Mouse (Mus musculus): Measurements from ENCODE around the gene Pik3r1. TPM values are rescaled to one million over a fixed set of nuclear protein-coding genes. Genes with fewer than 3 reads are reported as not detected.

The Pik3r1 gene
- polyA plus RNA-seq, 1 experiment: 4.2 TPM

GRCm38 (mm10) chr13:101741530-101742309, 26.3 kb downstream of the Pik3r1 start:
- Histone ChIP-seq H3K4me1 (peaks cover 94% of the 10 kb centered on the region), H3K27me3 (replicated peaks) (no peaks in the 10 kb centered on the region), H3K36me3 (replicated peaks; ENCODE audit: low read length) (peaks cover 50% of the 10 kb centered on the region), H3K9me3 (no peaks in the 10 kb centered on the region), H3K4me3 (replicated peaks) (no peak overlapping the region)
- TF ChIP-seq FLI1 (IDR thresholded peaks at IDR 0.05; ENCODE audit: low read length): no peak
- TF ChIP-seq GATA1 (IDR thresholded peaks at IDR 0.05; ENCODE audit: borderline replicate concordance, low read length): no peak

DNA sequence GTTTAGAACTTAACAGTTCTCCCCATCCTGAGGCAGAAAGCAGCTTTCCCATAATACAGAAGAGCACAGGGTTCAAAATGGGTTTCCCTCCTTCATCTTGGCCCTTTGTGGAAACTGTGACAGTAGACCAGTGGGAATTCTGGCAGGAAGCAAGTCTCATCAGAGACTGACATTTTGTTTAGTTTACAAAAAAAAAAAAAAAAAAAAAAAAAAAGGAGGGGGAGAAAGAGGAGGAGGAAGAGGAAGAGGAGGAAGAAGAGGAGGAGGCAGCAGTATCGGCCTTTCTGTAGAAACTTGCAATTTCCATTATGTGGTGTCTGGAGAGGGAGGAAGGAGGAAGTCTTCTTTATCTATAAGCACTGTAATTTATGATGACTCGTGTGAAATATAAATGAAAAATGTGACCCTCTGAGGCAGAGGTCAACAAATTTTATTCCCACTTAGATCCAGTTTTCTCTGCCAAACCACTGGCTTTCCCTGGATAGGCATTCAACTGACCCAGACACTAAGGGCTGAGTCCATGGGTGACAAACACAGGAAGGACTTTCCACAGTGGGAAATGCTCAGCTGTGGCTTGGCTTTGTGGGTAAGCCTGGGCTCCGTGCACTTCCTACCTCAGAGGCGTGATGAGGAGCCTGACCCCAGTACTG, 28.2 kb downstream of the Pik3r1 start:
- Histone ChIP-seq H3K36me3 (replicated peaks; ENCODE audit: low read length) (peaks cover 34% of the 10 kb centered on the region), H3K4me1 (peaks cover 97% of the 10 kb centered on the region), H3K27me3 (replicated peaks) (no peaks in the 10 kb centered on the region)

DNA sequence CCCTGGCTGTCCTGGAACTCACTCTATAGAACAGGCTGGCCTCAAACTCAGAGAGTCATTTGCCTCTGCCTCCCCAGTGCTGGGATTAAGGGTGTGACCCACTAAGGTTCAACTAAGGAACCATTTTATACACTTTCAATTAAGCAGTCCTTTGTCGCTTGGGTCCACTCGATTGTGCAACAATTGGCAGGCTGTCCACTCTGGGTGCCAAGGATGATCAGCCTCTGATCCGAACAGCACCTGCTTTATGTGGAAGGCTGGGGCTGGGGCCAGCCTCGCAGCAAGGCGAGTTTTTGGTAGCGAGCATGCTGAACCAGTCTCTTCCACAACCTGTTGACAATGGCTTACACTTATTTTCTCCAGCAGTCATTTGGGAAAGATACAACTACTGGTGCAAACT, 29.2 kb downstream of the Pik3r1 start:
- Histone ChIP-seq H3K4me3 (replicated peaks) (no peak overlapping the region), H3K27me3 (replicated peaks) (no peaks in the 10 kb centered on the region), H3K9me3 (no peaks in the 10 kb centered on the region), H3K36me3 (replicated peaks; ENCODE audit: low read length) (peaks cover 23% of the 10 kb centered on the region), H3K4me1 (peaks cover 97% of the 10 kb centered on the region)
- TF ChIP-seq FLI1 (IDR thresholded peaks at IDR 0.05; ENCODE audit: low read length) (no peak), GATA1 (IDR thresholded peaks at IDR 0.05; ENCODE audit: borderline replicate concordance, low read length) (no peak)

More for the DNA sequence above, 28.2 kb downstream of the Pik3r1 start:
- H3K9me3 ChIP-seq: no peaks in the 10 kb centered on the region
- H3K4me3 ChIP-seq (replicated peaks): peak overlapping the region; percentile 53
- TF ChIP-seq FLI1 (IDR thresholded peaks at IDR 0.05; ENCODE audit: low read length) (no peak), GATA1 (IDR thresholded peaks at IDR 0.05; ENCODE audit: borderline replicate concordance, low read length) (no peak)

- Histone ChIP-seq H3K27me3 (replicated peaks) (no peaks in the 10 kb centered on the region), H3K4me1 (peaks cover 97% of the 10 kb centered on the region), H3K9me3 (no peaks in the 10 kb centered on the region), H3K4me3 (replicated peaks) (peak overlapping the region; percentile 88), H3K36me3 (replicated peaks; ENCODE audit: low read length) (peaks cover 36% of the 10 kb centered on the region)
- TF ChIP-seq GATA1 (IDR thresholded peaks at IDR 0.05; ENCODE audit: borderline replicate concordance, low read length) (no peak), FLI1 (IDR thresholded peaks at IDR 0.05; ENCODE audit: low read length) (no peak)
These were observed 31.3 kb downstream of the Pik3r1 start for GRCm38 (mm10) chr13:101736521-101737387.

GRCm38 (mm10) chr13:101735364-101736120, 32.5 kb downstream of the Pik3r1 start:
- Histone ChIP-seq H3K27me3 (replicated peaks) (no peaks in the 10 kb centered on the region), H3K4me3 (replicated peaks) (no peak overlapping the region), H3K9me3 (no peaks in the 10 kb centered on the region), H3K4me1 (peaks cover 97% of the 10 kb centered on the region), H3K36me3 (replicated peaks; ENCODE audit: low read length) (peaks cover 30% of the 10 kb centered on the region)
- TF ChIP-seq FLI1 (IDR thresholded peaks at IDR 0.05; ENCODE audit: low read length) (no peak), GATA1 (IDR thresholded peaks at IDR 0.05; ENCODE audit: borderline replicate concordance, low read length) (no peak)

DNA sequence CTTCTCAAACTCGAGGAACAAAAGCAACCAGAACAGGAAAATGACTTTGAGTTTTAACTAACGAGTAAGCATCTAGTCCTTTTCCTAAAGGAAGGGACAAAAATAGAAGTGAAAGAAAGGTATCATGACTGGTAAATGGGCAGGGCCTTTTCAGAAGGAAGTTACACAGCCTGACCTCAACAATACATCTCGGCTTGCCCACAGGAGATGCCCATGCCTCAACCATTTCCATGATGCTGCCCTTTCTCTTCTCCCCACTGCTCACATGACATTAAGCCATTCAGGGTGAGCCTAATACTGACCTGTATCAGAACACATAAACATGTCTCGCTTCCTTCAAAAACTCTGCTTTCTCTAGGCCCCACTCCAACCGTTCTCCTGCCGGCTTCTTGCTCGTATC, 33.8 kb downstream of the Pik3r1 start:
- Histone ChIP-seq H3K4me1 (peaks cover 97% of the 10 kb centered on the region), H3K36me3 (replicated peaks; ENCODE audit: low read length) (peaks cover 35% of the 10 kb centered on the region), H3K27me3 (replicated peaks) (no peaks in the 10 kb centered on the region), H3K4me3 (replicated peaks) (peak overlapping the region; percentile 74), H3K9me3 (no peaks in the 10 kb centered on the region)
- TF ChIP-seq GATA1 (IDR thresholded peaks at IDR 0.05; ENCODE audit: borderline replicate concordance, low read length) (no peak), FLI1 (IDR thresholded peaks at IDR 0.05; ENCODE audit: low read length) (no peak)

DNA sequence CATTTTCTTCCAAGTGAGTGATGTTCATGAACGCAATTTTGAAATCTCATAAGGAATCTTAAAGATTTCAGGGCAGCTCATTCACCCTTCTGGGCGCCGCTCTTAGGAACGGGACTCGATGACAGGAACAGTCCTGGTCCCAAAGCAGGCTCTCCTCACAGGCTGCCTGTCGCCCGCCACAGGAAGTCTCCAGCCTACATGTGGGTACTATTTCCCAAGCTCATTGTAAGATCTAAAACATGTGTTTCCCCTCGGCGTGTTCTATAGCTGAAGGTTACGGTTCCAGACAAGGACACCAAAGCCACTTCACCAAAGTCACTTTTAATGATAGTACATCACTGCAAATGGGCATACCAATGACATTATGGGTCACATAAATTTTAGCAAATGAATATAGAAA, 35.3 kb downstream of the Pik3r1 start:
- no peak overlapping the region for H3K4me3 ChIP-seq (replicated peaks)
- peaks cover 98% of the 10 kb centered on the region for H3K4me1 ChIP-seq
- peaks cover 36% of the 10 kb centered on the region for H3K36me3 ChIP-seq (replicated peaks; ENCODE audit: low read length)
- no peaks in the 10 kb centered on the region for H3K9me3 ChIP-seq
- TF ChIP-seq GATA1 (IDR thresholded peaks at IDR 0.05; ENCODE audit: borderline replicate concordance, low read length): no peak
- TF ChIP-seq FLI1 (IDR thresholded peaks at IDR 0.05; ENCODE audit: low read length): no peak
- no peaks in the 10 kb centered on the region for H3K27me3 ChIP-seq (replicated peaks)

GRCm38 (mm10) chr13:101731777-101732176, 36.2 kb downstream of the Pik3r1 start:
- Histone ChIP-seq H3K36me3 (replicated peaks; ENCODE audit: low read length) (peaks cover 41% of the 10 kb centered on the region), H3K4me3 (replicated peaks) (no peak overlapping the region), H3K27me3 (replicated peaks) (no peaks in the 10 kb centered on the region), H3K4me1 (peaks cover 96% of the 10 kb centered on the region), H3K9me3 (no peaks in the 10 kb centered on the region)
- TF ChIP-seq FLI1 (IDR thresholded peaks at IDR 0.05; ENCODE audit: low read length) (no peak), GATA1 (IDR thresholded peaks at IDR 0.05; ENCODE audit: borderline replicate concordance, low read length) (no peak)

DNA sequence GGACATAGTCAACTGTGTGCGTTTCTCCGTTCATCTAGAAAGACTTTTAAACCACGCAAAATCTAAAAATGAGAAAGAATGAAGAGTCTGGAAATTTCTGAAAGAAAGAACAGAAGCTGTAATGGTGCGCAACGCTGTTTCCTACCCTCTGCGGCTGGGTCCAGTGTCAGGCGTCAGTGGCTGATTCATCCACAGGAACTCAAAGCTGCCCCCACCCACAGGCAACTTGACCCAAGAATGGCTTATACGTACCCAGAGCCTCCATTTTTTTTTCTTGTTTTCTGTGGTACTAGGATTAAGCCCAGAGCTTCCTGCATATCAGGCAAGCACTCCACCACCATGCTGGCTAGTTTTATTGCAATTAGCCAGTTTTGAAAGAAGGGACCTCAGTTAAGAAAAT, 37.7 kb downstream of the Pik3r1 start:
- no peak for TF ChIP-seq FLI1 (IDR thresholded peaks at IDR 0.05; ENCODE audit: low read length)
- TF ChIP-seq GATA1 (IDR thresholded peaks at IDR 0.05; ENCODE audit: borderline replicate concordance, low read length): no peak
- Histone ChIP-seq H3K36me3 (replicated peaks; ENCODE audit: low read length) (peaks cover 51% of the 10 kb centered on the region), H3K4me1 (peaks cover 89% of the 10 kb centered on the region), H3K4me3 (replicated peaks) (no peak overlapping the region), H3K27me3 (replicated peaks) (no peaks in the 10 kb centered on the region), H3K9me3 (no peaks in the 10 kb centered on the region)

Measured in megakaryocyte, embryonic 14.5 days (primary cell).